ENCODE assay signal across 9 mouse cellular contexts in genomic region chr6:142538503-142538902, GRCm38 (mm10). TPM values are rescaled to one million over a fixed set of nuclear protein-coding genes. Genes with fewer than 3 reads are reported as not detected.
DNase-seq lines count a peak whose midpoint lies in the region; ATAC-seq and TF ChIP-seq lines count a peak whose summit lies in the region.
"Had no signal": no experiment of that assay in that cellular context is flagged by ENCODE, and none has a peak within 500 bp of the region (broad histone marks: within the 10 kb centered on the region; RNA-seq: fewer than 3 reads in every experiment).

No protein-coding gene starts in this region.

- intact Hi-C loops in gastrocnemius, adult 2 months (cut with DNase I): no loop called here

- 0 out of 2 replicates have a peak, but pooled peaks have one; percentile 17 for ATAC-seq in stomach, embryonic 15.5 days (ENCODE audit: insufficient read depth, low FRiP score, low read depth)
- no peak for ATAC-seq in forebrain, embryonic 16.5 days

- no peak overlapping the region for H3K4me2 ChIP-seq in stomach, embryonic 15.5 days
- H3K4me2 ChIP-seq in forebrain, embryonic 16.5 days (ENCODE audit: low read length): no peak overlapping the region
- H3K4me2 ChIP-seq: limb, embryonic 12.5 days had no signal

- 59% methylated on average over 17 of the region's 17 CpGs for WGBS in stomach, embryonic 15.5 days
- WGBS in forebrain, embryonic 16.5 days: 79% methylated on average over 17 of the region's 17 CpGs

- H3K9me3 ChIP-seq in stomach, embryonic 15.5 days: no peaks in the 10 kb centered on the region
- H3K9me3 ChIP-seq in forebrain, embryonic 16.5 days (ENCODE audit: control insufficient read depth, low read length): no peaks in the 10 kb centered on the region
- H3K9me3 ChIP-seq: limb, embryonic 12.5 days had no signal

- peak overlapping the region; percentile 45 for H3K4me3 ChIP-seq in gastrocnemius, adult 2 months
- H3K4me3 ChIP-seq in stomach, embryonic 15.5 days (replicated peaks): no peak overlapping the region
- no peak overlapping the region for H3K4me3 ChIP-seq in forebrain, embryonic 16.5 days (replicated peaks; ENCODE audit: low read length)
- H3K4me3 ChIP-seq: limb, embryonic 12.5 days had no signal

- no peak for TF ChIP-seq CTCF in gastrocnemius, adult 2 months (IDR thresholded peaks at IDR 0.05)

- peak; percentile 50 for DNase-seq in gastrocnemius, adult 2 months
- no peak for DNase-seq in gastrocnemius, adult 8-10 months (ENCODE audit: low spot score in 2 of 2)
- peak; percentile 71 for DNase-seq in heart, adult 8-10 months (ENCODE audit: low spot score)
- peak; percentile 85 for DNase-seq in kidney, postnatal 14 days
- DNase-seq in left cerebral cortex, adult 18-20 months (ENCODE audit: low spot score in 2 of 2): no peak
- no peak for DNase-seq in retina, postnatal 1 day

- no peaks in the 10 kb centered on the region for H3K27me3 ChIP-seq in stomach, embryonic 15.5 days (replicated peaks)
- H3K27me3 ChIP-seq in forebrain, embryonic 16.5 days (replicated peaks; ENCODE audit: control insufficient read depth, insufficient read depth, low read length): no peaks in the 10 kb centered on the region
- H3K27me3 ChIP-seq: limb, embryonic 12.5 days had no signal

- no peaks in the 10 kb centered on the region for H3K36me3 ChIP-seq in stomach, embryonic 15.5 days
- no peaks in the 10 kb centered on the region for H3K36me3 ChIP-seq in forebrain, embryonic 16.5 days (ENCODE audit: control insufficient read depth, insufficient read depth)
- H3K36me3 ChIP-seq: limb, embryonic 12.5 days had no signal

- H3K9ac ChIP-seq in stomach, embryonic 15.5 days: no peak overlapping the region
- no peak overlapping the region for H3K9ac ChIP-seq in forebrain, embryonic 16.5 days (replicated peaks; ENCODE audit: low read depth, low read length)
- H3K9ac ChIP-seq: limb, embryonic 12.5 days had no signal

- H3K4me1 ChIP-seq in stomach, embryonic 15.5 days: 0 out of 2 replicates have a peak, but pooled peaks cover 3% of the 10 kb centered on the region
- H3K4me1 ChIP-seq in forebrain, embryonic 16.5 days (replicated peaks; ENCODE audit: control insufficient read depth, insufficient read depth, low read length): no peaks in the 10 kb centered on the region
- H3K4me1 ChIP-seq: limb, embryonic 12.5 days had no signal

- H3K27ac ChIP-seq in gastrocnemius, adult 2 months: peak overlapping the region; percentile 48
- H3K27ac ChIP-seq in stomach, embryonic 15.5 days: peak overlapping the region; percentile 44; the same call in 1 of the 2 replicates
- no peak overlapping the region for H3K27ac ChIP-seq in forebrain, embryonic 16.5 days (ENCODE audit: low read length)
- H3K27ac ChIP-seq: limb, embryonic 12.5 days had no signal

RNA-seq across cellular contexts. Expression of gene Ldhb, which starts 30.7 kb away (rescaled TPM):
- 1,000 to 10,000 TPM in 1 of 2 experiments, 100 to 1,000 TPM in 1; 299 to 1,071 TPM for total RNA-seq in gastrocnemius, adult 2 months (2021)
- total RNA-seq in gastrocnemius, adult 8-10 months (2022): 100 to 1,000 TPM; 332 to 451 (median 374) TPM
- total RNA-seq in heart, adult 8-10 months (2022): 1,000 to 10,000 TPM; 3,276 to 3,540 (median 3,455) TPM
- polyA plus RNA-seq in stomach, embryonic 15.5 days (2015; fragmentation: Nextera tagmentation; extraction: Ambion mirVana): 138 and 149 TPM in 2 replicates
- total RNA-seq in left cerebral cortex, adult 18-20 months (2021): 100 to 1,000 TPM; 874 to 889 TPM
- 452 and 466 TPM in 2 replicates for polyA plus RNA-seq in forebrain, embryonic 16.5 days (2015; fragmentation: Nextera tagmentation; extraction: Ambion mirVana)

RNA-seq across cellular contexts. Expression of gene Kcnj8, which starts 32.9 kb away (rescaled TPM):
- 1 to 10 TPM; 8.2 to 8.4 TPM for total RNA-seq in gastrocnemius, adult 2 months (2021)
- total RNA-seq in gastrocnemius, adult 8-10 months (2022): 1 to 10 TPM; 2.9 to 9.0 (median 6.3) TPM
- 10 to 100 TPM; 16.2 to 25.0 (median 18.3) TPM for total RNA-seq in heart, adult 8-10 months (2022)
- 54.2 and 70.5 TPM in 2 replicates for polyA plus RNA-seq in stomach, embryonic 15.5 days (2015; fragmentation: Nextera tagmentation; extraction: Ambion mirVana)
- total RNA-seq in left cerebral cortex, adult 18-20 months (2021): 1 to 10 TPM; 2.3 to 2.5 TPM
- polyA plus RNA-seq in forebrain, embryonic 16.5 days (2015; fragmentation: Nextera tagmentation; extraction: Ambion mirVana): 13.0 and 14.1 TPM in 2 replicates

Comparison
In these comparisons a context has a peak if more than half of its experiments do, and no peak if none do; other contexts are left out.
1. DNase-seq: peak in gastrocnemius, adult 2 months (single experiment), heart, adult 8-10 months (single experiment) and kidney, postnatal 14 days (single experiment); none in gastrocnemius, adult 8-10 months (0 of 2), left cerebral cortex, adult 18-20 months (0 of 2) and retina, postnatal 1 day (single experiment).